In the genomic region with DNA sequence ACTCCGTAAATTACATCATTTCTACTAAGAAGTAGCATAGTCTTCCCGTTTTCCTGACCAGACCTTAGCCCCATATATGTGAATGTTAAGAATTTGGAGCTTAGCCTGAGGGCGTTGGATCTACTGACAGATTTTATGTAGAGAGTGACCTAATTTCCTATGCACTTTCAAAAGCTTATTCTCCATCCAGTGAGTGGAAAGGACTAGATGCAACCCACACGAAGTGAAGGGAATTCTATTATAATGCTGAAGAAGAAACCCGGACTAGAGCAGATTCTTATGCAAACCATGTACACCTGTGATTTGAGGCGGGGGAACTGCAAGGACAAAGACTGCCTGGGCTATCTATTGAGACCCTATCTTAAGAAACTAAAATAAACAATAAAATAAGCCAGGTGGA, we compare ENCODE assay signal across 19 mouse cellular contexts.
DNase-seq lines count a peak whose midpoint lies in the region; ATAC-seq lines count a peak whose summit lies in the region.
"Had no signal": no experiment of that assay in that cellular context is flagged by ENCODE, and none has a peak within 500 bp of the region (broad histone marks: within the 10 kb centered on the region; RNA-seq: fewer than 3 reads in every experiment).

No protein-coding gene starts in this region.

- peak; percentile 65; the same call in 1 of the 2 replicates for ATAC-seq in frontal cortex, adult (ENCODE audit: low TSS enrichment)
- ATAC-seq: CD4-positive, CD25-positive, alpha-beta regulatory T cell, adult 4 months; forebrain, embryonic 15.5 days; intestine, postnatal 0 days had no signal

- no peak for DNase-seq in frontal cortex, adult 2 months (ENCODE audit: extremely low spot score in 1 of 2, low spot score in 1 of 2)
- peak; percentile 1 for DNase-seq in 3T3-L1 (ENCODE audit: low read depth, low spot score)
- DNase-seq in R1 (ENCODE audit: low read depth, low spot score) = peak; percentile 63
- DNase-seq in urinary bladder, postnatal 14 days (ENCODE audit: low spot score) = no peak
- DNase-seq in natural killer cell, adult 2 months (ENCODE audit: low spot score in 2 of 2) = no peak
- DNase-seq: adrenal gland, adult 2 months; adrenal gland, postnatal 14 days; cerebellum, adult 11-12 months; cerebellum, adult 8-10 months; cerebellum, postnatal 10 days; cerebellum, postnatal 36 days; embryo, embryonic 11 days; gastrocnemius, adult 2 months; gastrocnemius, postnatal 14 days; heart, adult 11 months had no signal

Comparison
In these comparisons a context has a peak if more than half of its experiments do, and no peak if none do; other contexts are left out.
1. DNase-seq: peak in 3T3-L1 (single experiment) and R1 (single experiment); none in frontal cortex, adult 2 months (0 of 2), urinary bladder, postnatal 14 days (single experiment) and natural killer cell, adult 2 months (0 of 2).